Mouse (Mus musculus) yolk sac, embryonic 10.5 days (tissue): Measurements from ENCODE around the gene Lrrc47.
A peak's percentile ranks its signal among the peaks of the same experiment; 100 is the strongest.

Source experiments
- DNase-seq: peaks from one replicate; pipeline ENCODE4 v3.0.0-alpha.2; 2017; ENCODE audit warnings: low spot score

Lrrc47 gene

GRCm38 (mm10) chr4:154023754-154024601 is 12.4 kb downstream of the Lrrc47 start:
- DNase-seq: peak; percentile 84

GRCm38 (mm10) chr4:154024729-154025521 is 13.4 kb downstream of the Lrrc47 start:
- DNase-seq: peak; percentile 27

GRCm38 (mm10) chr4:154025641-154026440 is 14.3 kb downstream of the Lrrc47 start, which contains the start of gene Smim1:
Smim1 (minus strand) TSS chr4:154026230.
- DNase-seq: peak; percentile 94

- DNase-seq: no peak
Observed at GRCm38 (mm10) chr4:154026441-154026761, 14.9 kb downstream of the Lrrc47 start.

GRCm38 (mm10) chr4:154028066-154028465 is 16.5 kb downstream of the Lrrc47 start:
- no peak for DNase-seq

- DNase-seq: no peak
Observed at GRCm38 (mm10) chr4:154028646-154029045, 17.1 kb downstream of the Lrrc47 start.

GRCm38 (mm10) chr4:154037123-154037522 is 25.6 kb downstream of the Lrrc47 start:
- no peak for DNase-seq

- no peak for DNase-seq
Observed at GRCm38 (mm10) chr4:154042577-154042976, 31.0 kb downstream of the Lrrc47 start, which contains the start of gene Ccdc27. Ccdc27 (minus strand) TSS chr4:154042677.

GRCm38 (mm10) chr4:154045837-154046236 is 34.3 kb downstream of the Lrrc47 start:
- DNase-seq: no peak

- no peak for DNase-seq
Observed at GRCm38 (mm10) chr4:154051401-154051800, 39.9 kb downstream of the Lrrc47 start.

GRCm38 (mm10) chr4:154053065-154053464 is 41.5 kb downstream of the Lrrc47 start:
- no peak for DNase-seq

GRCm38 (mm10) chr4:154055482-154055881 is 44.0 kb downstream of the Lrrc47 start:
- no peak for DNase-seq

GRCm38 (mm10) chr4:154056046-154056445 is 44.5 kb downstream of the Lrrc47 start:
- no peak for DNase-seq

- DNase-seq: no peak
Observed at GRCm38 (mm10) chr4:154056661-154057060, 45.1 kb downstream of the Lrrc47 start.

- no peak for DNase-seq
Observed at GRCm38 (mm10) chr4:154057696-154058095, 46.2 kb downstream of the Lrrc47 start.

- no peak for DNase-seq
Observed at GRCm38 (mm10) chr4:154064827-154065773, 53.6 kb downstream of the Lrrc47 start.

- DNase-seq: peak; percentile 35
Observed at GRCm38 (mm10) chr4:154070896-154071295, 59.4 kb downstream of the Lrrc47 start.
